Mouse (Mus musculus) embryonic facial prominence, embryonic 10.5 days (tissue): ENCODE data around the gene Txndc16. TPM values are rescaled to one million over a fixed set of nuclear protein-coding genes. Genes with fewer than 3 reads are reported as not detected.

Experiments used
- DNase-seq: peaks from one replicate; pipeline ENCODE4 v3.0.0-alpha.2; 2017; ENCODE audit warnings: low spot score
- H3K27ac ChIP-seq: fragments of 300-500 bp; sonication (generic); replicated peaks from 2 replicates; pipeline ENCODE4 v1.5.1; 2016; ENCODE audit warnings: mild to moderate bottlenecking
- H3K27me3 ChIP-seq: fragments of 300-500 bp; sonication (generic); replicated peaks from 2 replicates; pipeline ENCODE4 v1.6.1; 2016; ENCODE audit warnings: low read depth, mild to moderate bottlenecking; ENCODE audit not compliant: poor library complexity, severe bottlenecking
- H3K36me3 ChIP-seq: fragments of 300-500 bp; sonication (generic); replicated peaks from 2 replicates; pipeline ENCODE4 v1.6.1; 2016; ENCODE audit warnings: mild to moderate bottlenecking, moderate library complexity
- H3K4me1 ChIP-seq: fragments of 300-500 bp; sonication (generic); 2 replicates; pipeline ENCODE4 v1.6.1; 2016
- H3K4me3 ChIP-seq: fragments of 300-500 bp; sonication (generic); 2 replicates; pipeline ENCODE4 v1.5.1; 2016; ENCODE audit warnings: mild to moderate bottlenecking, moderate library complexity
- H3K9me3 ChIP-seq: fragments of 300-500 bp; sonication (generic); 2 replicates; pipeline ENCODE4 v1.6.1; 2016; ENCODE audit warnings: mild to moderate bottlenecking
- WGBS: fragments of 180-500 bp; shearing (Covaris S2); methylation state at CpG from one replicate; pipeline ENCODE4 v1.1.7; 2016; 5-methylcytosine and 5-hydroxymethylcytosine counted together
- polyA plus RNA-seq: library from polyadenylated mRNA; unstranded; fragments of >200 nt; fragmentation: Nextera tagmentation; extraction: Ambion mirVana; gene quantifications from 2 replicates; pipeline ENCODE4 v1.2.1, GENCODE M21; 2016

The Txndc16 gene
- polyA plus RNA-seq, 1 experiment from 2014 or later = 15.3 TPM

DNA sequence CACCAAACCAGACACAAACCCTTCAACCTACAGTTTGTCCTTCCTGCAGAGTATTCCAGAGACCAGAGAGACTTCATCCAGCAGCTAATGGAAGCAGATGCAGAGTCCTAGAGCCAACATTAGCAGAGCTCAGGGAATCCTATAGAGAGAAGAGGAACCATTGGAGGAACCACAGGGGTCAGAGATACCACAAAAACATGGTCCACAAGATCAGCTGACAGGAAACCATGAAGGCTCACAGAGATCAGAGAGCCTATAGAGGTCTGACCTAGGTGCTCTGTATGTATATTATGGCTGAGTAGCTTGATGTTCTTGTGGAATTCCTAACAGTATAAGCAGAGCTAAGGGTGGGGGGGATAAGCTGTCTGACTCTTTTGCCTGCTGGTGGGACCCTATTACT lies 19.5 kb downstream of the Txndc16 start:
- DNase-seq = no peak
- Histone ChIP-seq H3K4me3 (no peak overlapping the region), H3K27ac (no peak overlapping the region), H3K4me1 (no peaks in the 10 kb centered on the region), H3K27me3 (no peaks in the 10 kb centered on the region), H3K36me3 (peaks cover 12% of the 10 kb centered on the region), H3K9me3 (no peaks in the 10 kb centered on the region)

DNA sequence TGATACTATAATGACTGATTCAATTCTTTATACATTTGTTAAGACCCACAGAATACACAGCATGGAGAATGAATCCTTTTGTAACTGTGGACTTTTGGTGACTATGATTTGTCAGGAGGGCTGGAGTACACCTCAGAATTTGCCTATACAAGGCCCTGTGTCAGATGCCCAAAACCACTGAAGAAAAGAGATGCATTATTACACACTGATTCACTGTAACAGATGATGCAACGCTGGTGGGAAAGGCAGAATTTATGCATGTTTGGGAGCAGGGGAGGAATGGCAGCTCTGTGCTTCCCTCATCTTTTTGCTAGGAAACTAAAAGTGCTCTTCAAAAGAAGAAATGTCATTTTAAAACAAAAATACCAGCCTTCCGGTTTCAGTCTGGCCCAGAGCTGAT lies 29.1 kb downstream of the Txndc16 start:
- Histone ChIP-seq H3K27me3 (no peaks in the 10 kb centered on the region), H3K9me3 (peaks cover 6% of the 10 kb centered on the region; the same call in 1 of the 2 replicates), H3K27ac (no peak overlapping the region), H3K4me1 (no peaks in the 10 kb centered on the region), H3K4me3 (no peak overlapping the region), H3K36me3 (0 out of 2 replicates have a peak, but pooled peaks cover 4% of the 10 kb centered on the region)
- DNase-seq = no peak
- 81% methylated on average over 2 of the region's 2 CpGs for WGBS

DNA sequence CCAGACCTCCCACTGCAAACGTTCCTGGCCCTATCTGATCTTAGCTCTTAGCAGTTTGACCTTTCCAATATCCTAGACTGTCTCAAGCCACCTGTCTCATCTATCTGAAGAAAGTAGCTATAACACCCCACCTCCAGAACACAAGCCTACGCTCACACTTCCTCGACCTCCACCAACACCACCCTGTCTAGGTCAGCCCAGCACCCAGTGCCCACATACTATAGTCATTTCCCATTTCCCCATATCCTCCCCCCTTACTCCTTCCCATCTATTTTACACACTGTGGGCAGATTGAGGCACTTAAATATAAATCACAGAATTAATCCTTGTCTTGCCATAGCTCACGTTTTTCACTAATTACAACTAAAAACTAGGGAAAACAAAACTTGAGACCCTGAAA lies 38.5 kb downstream of the Txndc16 start:
- no peaks in the 10 kb centered on the region for H3K9me3 ChIP-seq
- no peak overlapping the region for H3K27ac ChIP-seq
- no peaks in the 10 kb centered on the region for H3K36me3 ChIP-seq
- DNase-seq = no peak
- WGBS = 80% methylated on average over 4 of the region's 4 CpGs
- H3K4me3 ChIP-seq = no peak overlapping the region
- no peaks in the 10 kb centered on the region for H3K27me3 ChIP-seq
- H3K4me1 ChIP-seq = no peaks in the 10 kb centered on the region

DNA sequence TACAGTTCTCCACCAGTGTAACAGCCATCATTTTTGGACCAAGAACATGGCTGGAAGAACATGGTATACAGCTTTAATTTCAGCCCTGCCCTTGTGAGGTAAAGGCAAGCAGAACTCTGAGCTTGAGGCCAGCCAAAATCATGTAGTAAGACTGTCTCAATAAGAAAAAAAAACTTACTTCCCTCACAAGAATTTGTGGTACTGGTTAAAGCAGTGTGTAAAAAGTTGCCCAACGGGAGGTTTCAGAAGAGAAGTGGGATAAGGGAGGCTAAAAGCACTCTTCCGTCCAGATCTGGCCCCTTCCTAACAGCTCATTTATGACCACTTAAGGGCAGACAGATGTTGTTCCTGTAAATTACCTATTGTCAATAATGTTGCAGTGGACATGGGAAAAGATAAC lies 40.5 kb downstream of the Txndc16 start:
- Histone ChIP-seq H3K4me3 (no peak overlapping the region), H3K36me3 (no peaks in the 10 kb centered on the region), H3K27me3 (no peaks in the 10 kb centered on the region), H3K4me1 (no peaks in the 10 kb centered on the region), H3K9me3 (no peaks in the 10 kb centered on the region), H3K27ac (no peak overlapping the region)
- DNase-seq = no peak
- WGBS = 90% methylated on average over 2 of the region's 2 CpGs

DNA sequence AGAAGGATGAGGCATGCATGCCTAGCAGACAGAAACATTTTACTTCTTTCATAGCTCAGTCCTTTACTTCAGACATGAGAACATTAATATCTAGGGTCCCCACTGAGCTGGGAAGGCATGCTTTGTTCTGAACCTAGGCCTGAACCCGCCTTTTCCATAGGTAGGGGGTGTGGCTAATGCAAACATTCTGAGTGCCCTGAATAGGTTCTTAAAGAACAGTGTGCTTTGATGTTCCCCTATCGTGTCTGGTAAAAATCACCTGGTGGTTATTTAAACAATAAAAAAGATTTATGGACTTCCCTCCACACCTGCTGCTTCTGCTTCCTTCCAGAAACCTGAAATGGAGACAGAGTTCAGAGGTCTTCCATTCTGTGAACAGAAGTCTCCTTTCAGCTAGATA lies 40.9 kb downstream of the Txndc16 start:
- no peaks in the 10 kb centered on the region for H3K4me1 ChIP-seq
- no peak overlapping the region for H3K27ac ChIP-seq
- H3K36me3 ChIP-seq = no peaks in the 10 kb centered on the region
- no peaks in the 10 kb centered on the region for H3K9me3 ChIP-seq
- 75% methylated on average over 2 of the region's 2 CpGs for WGBS
- no peaks in the 10 kb centered on the region for H3K27me3 ChIP-seq
- H3K4me3 ChIP-seq = no peak overlapping the region
- DNase-seq = no peak

DNA sequence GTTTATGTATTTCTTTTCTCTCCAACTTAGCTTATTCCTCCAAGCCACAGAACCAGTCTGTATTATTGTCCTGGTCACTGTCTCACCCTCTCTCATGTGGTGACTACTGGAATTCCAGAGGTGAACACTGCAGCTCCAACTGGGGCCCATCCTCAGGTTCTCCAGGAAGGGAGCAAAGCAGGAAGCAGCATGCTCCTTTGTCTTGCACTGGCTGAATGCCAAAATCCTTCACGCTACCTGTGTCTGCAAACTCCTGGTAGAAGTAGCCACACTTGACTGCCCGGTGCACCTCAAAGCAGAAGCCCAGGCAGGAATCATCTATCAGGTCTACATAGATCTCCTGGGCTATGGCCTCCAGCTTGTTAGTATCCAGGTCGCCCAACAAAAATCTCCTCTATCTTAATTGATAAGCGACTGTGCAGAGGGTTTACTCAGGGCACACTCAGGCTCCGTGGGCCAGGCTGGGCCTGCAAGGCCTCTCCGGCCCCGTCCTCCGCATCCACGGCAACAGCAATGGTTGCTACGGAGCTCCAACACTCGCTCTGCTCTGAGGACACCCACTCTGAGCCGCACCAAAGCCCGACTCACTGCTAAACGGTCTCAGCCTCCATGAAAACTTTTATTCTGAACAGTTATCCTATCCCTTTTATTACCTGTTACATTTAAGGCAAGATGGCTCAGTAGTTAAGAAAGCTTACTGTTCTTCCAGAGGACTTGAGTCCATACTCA lies 45.0 kb downstream of the Txndc16 start:
- H3K27me3 ChIP-seq = no peaks in the 10 kb centered on the region
- DNase-seq = no peak
- WGBS = 88% methylated on average over 14 of the region's 14 CpGs
- H3K36me3 ChIP-seq = no peaks in the 10 kb centered on the region
- H3K4me3 ChIP-seq = no peak overlapping the region
- H3K27ac ChIP-seq = no peak overlapping the region
- H3K9me3 ChIP-seq = no peaks in the 10 kb centered on the region
- H3K4me1 ChIP-seq = no peaks in the 10 kb centered on the region

DNA sequence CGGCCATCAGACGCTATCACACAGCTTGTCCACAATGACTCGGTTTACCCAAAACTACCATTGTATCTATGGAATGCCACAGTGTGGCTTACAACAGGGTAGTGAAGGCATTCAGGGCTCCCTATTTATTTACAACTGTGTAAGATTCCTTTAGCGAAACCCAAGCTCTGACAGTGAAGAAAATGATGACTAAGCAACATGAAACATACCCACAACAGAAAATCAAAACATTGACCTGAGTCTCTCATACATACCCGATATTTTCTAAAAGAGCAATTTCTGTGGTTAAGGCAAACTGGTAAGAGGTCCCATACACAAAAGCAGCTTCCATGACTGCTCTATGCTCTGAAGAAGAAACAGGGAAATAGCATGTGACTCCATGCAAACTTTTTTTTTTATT lies 47.9 kb downstream of the Txndc16 start:
- Histone ChIP-seq H3K36me3 (no peaks in the 10 kb centered on the region), H3K4me1 (no peaks in the 10 kb centered on the region), H3K4me3 (no peak overlapping the region), H3K27ac (no peak overlapping the region), H3K9me3 (no peaks in the 10 kb centered on the region), H3K27me3 (no peaks in the 10 kb centered on the region)
- no peak for DNase-seq
- WGBS = 93% methylated on average over 5 of the region's 5 CpGs

DNA sequence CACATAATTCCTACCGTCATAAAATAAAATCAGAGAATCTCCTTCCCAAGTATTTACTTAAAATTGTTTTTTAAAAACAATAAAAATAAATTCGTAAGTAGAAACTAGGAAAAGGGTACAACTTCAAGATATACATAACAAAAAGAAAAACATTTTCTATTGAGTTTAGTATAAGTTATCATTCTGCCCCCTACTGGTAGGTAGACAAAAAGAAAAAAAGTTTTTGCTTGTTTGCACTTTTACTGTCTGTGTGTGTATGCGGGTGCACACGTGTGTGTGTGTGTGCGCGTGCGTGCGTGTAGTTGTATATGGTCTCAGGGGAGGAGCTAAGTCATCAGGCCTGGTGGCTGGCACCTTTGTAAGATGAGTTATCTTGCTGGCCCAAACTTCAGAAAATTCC lies 52.8 kb downstream of the Txndc16 start:
- Histone ChIP-seq H3K9me3 (no peaks in the 10 kb centered on the region), H3K27me3 (no peaks in the 10 kb centered on the region), H3K4me3 (no peak overlapping the region), H3K4me1 (no peaks in the 10 kb centered on the region), H3K27ac (no peak overlapping the region), H3K36me3 (0 out of 2 replicates have a peak, but pooled peaks cover 3% of the 10 kb centered on the region)
- no peak for DNase-seq
- WGBS = 86% methylated on average over 8 of the region's 8 CpGs

DNA sequence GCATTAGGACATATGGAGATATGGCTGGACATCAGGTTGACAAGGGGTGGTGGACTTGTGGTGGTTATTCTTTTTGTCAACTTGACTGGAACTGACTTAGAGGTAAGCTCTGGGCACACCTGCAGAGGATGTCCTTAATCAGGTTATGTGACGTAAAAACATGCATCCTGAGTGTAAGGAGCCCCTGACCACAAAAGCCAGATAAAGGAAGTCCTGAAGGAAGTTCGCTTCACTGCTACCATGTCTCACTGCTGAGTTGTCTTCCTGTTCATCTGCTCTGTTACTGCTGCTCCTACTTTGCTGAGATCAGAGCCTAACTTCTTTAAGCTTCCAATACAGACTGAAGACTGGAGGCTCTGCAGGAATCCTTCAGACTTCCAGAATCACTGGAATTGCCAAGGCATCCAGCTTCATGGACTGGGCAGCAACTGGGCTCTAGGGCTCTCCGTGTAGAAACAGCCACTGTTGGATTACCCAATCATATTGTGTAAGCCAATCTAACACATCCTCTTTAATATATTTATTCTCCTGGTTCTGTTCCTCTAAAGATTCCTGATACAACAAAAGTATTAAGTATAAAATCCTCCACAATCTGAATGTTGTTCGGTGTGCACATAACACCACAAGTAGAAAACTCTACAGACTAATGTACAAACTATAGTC lies 64.5 kb downstream of the Txndc16 start:
- Histone ChIP-seq H3K9me3 (no peaks in the 10 kb centered on the region), H3K4me3 (no peak overlapping the region), H3K4me1 (no peaks in the 10 kb centered on the region), H3K36me3 (no peaks in the 10 kb centered on the region), H3K27ac (no peak overlapping the region), H3K27me3 (no peaks in the 10 kb centered on the region)
- no peak for DNase-seq
- WGBS = 84% methylated on average over 4 of the region's 4 CpGs

DNA sequence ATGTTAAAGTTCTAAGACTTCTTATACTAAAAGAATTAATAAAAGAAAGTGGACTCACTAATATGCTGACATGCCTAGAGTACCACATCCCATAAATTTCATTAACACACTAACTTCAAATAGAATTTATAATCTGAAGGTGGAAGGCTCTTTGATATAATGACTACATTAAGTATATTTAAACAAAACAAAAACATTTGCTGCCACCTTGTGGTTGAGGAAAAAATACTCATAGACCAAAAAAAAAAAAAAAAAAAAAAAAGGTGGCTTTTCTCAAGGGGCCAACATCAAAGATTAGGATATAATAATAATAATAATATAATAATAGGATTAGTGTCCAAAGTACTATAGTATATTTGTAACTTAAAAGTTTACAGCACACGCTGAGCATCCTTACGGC lies 66.9 kb downstream of the Txndc16 start:
- 80% methylated on average over 2 of the region's 2 CpGs for WGBS
- Histone ChIP-seq H3K9me3 (no peaks in the 10 kb centered on the region), H3K36me3 (no peaks in the 10 kb centered on the region), H3K27ac (no peak overlapping the region), H3K27me3 (no peaks in the 10 kb centered on the region), H3K4me1 (no peaks in the 10 kb centered on the region), H3K4me3 (no peak overlapping the region)
- DNase-seq = no peak

DNA sequence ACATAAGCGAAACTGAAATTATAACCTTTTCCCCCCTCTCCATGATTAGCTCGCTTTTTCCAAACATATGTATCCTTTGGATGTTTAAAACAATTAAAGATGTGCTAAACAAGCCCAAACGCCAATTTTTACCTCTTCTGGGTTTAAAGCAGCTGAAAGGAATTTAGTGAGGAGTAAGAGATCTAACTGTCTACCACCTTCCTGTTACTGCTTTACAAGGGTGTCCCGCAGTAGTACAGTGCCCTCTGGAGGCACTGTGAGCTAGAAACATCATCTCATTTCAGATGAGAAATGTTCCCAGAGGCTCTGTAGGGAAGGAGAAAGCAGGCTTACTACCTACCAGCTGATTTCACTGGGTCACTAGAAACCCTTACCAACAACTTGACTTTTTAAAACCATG lies 77.6 kb downstream of the Txndc16 start:
- DNase-seq = peak; percentile 24
- Histone ChIP-seq H3K9me3 (no peaks in the 10 kb centered on the region), H3K27me3 (no peaks in the 10 kb centered on the region), H3K27ac (no peak overlapping the region), H3K4me1 (no peaks in the 10 kb centered on the region), H3K4me3 (no peak overlapping the region), H3K36me3 (peaks cover under 1% of the 10 kb centered on the region; the same call in 1 of the 2 replicates)
- WGBS = 56% methylated on average over 4 of the region's 4 CpGs

DNA sequence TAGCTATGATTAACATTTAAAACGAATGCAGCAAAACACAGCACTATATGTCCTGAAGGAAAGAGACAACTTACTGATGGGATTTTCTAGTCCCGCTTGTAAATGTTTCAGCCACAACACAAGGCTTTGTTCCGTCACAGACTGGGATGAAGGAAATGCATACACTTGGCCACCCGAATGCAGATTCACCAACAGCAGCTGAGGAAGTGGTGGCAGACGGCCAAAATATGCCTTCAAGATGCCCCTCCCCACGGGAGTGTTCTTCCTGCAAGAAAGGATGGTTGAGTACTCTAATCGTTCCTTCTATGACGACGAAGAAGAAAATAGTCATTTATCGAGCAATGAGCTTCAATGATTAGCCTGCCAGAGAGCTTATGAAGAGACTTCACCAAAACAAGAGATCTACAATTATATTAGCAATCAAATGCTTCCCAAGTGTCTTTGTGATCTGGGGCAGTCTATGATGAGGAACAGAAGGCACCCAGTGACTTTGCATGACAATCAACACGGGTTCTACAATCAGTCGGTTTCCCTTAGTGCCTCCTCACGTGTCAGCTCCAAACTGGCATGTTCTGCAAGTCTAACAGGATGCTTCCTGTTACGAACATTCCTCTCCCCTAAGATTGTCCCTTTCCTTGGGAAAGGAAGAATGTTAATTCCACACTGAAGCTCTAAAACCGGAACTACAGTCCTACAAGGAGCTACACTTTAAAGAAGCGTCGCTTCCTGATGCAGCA lies 79.6 kb downstream of the Txndc16 start:
- H3K36me3 ChIP-seq = peaks cover 5% of the 10 kb centered on the region; the same call in 1 of the 2 replicates
- 86% methylated on average over 17 of the region's 17 CpGs for WGBS
- no peak for DNase-seq

DNA sequence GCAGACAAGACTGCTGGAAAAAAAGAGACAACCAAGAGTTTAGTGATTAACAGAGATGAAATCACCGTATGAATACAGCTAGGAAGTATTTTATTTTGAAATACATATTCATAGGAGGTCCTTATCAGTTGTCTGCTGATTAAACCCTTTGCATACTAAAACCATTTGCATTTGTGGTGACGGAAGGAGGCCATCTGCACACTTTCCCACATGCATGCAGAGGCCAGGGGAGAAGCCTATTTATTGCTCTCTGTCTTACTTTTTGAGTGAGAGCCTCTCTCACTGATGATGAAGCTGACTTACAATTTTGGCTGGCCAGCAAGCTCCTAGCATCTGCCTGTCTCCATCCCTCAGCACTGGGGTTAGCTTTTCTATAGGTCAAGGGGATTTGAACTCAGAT lies 84.2 kb downstream of the Txndc16 start:
- 88% methylated on average over 2 of the region's 2 CpGs for whole genome bisulfite sequencing
- DNase-seq = no peak
- H3K4me3 ChIP-seq = no peak overlapping the region

More for the DNA sequence above, 79.6 kb downstream of the Txndc16 start:
- H3K27me3 ChIP-seq = no peaks in the 10 kb centered on the region
- no peak overlapping the region for H3K27ac ChIP-seq
- no peaks in the 10 kb centered on the region for H3K9me3 ChIP-seq
- H3K4me1 ChIP-seq = no peaks in the 10 kb centered on the region
- H3K4me3 ChIP-seq = no peak overlapping the region

More for the DNA sequence above, 84.2 kb downstream of the Txndc16 start:
- H3K27me3 ChIP-seq = no peaks in the 10 kb centered on the region
- peaks cover 13% of the 10 kb centered on the region for H3K36me3 ChIP-seq
- H3K9me3 ChIP-seq = no peaks in the 10 kb centered on the region
- H3K27ac ChIP-seq = no peak overlapping the region
- no peaks in the 10 kb centered on the region for H3K4me1 ChIP-seq
